Mouse (Mus musculus): ENCODE data around the gene Olfr870. TPM values are rescaled to one million over a fixed set of nuclear protein-coding genes. Genes with fewer than 3 reads are reported as not detected.
"Not testable (repeated sequence)": the region's sequence is repeated elsewhere in the genome, so short reads cannot be mapped to it uniquely, and the experiment has no call there.

Gene Olfr870
- not detected for polyA plus RNA-seq (2017; shearing (Covaris generic))

DNA sequence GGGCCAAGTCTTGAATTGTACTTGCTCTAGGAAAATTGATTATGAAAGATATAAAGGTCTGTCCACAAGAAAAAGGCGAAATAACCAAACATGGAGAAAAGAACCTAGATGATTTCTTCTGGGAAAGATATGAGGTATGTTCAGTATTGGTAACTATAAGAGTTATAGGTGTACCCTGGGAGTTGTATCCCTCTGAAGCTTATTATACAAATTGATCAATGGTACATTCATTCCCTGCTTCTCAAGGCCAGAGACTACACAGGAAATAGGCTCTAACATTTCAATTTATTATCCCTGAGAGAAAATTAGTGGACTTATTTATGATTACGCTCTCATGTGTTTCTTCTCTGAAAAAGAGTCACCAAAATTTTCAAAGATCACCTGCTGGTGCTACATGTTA, at the start of gene Olfr870:
Gene Olfr870 (minus strand): TSS at position 101 of the 400 bp plus-strand sequence.
- no peak for ATAC-seq

DNA sequence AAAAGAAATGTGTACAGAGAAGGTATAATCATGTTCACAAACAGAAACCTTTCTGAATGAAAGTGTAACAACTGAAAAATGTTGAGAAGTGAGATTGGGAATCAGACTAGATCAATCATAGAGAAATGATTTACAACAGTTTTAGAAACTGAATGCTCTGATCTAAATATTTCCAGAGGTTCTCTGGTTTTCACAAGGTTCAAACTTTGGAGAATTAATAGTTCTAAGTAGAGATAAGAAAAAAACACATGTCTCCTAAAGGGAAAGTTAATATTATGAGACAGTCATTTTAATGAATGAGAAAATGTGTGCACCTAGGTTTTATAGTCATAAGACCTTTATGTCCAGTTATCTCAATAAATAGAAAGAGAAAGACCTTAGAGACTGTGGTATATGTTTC, 38.0 kb upstream of the Olfr870 start, which contains the start of gene Olfr871:
Gene Olfr871 (plus strand): TSS at position 301 of the 400 bp plus-strand sequence.
- no peak for ATAC-seq

DNA sequence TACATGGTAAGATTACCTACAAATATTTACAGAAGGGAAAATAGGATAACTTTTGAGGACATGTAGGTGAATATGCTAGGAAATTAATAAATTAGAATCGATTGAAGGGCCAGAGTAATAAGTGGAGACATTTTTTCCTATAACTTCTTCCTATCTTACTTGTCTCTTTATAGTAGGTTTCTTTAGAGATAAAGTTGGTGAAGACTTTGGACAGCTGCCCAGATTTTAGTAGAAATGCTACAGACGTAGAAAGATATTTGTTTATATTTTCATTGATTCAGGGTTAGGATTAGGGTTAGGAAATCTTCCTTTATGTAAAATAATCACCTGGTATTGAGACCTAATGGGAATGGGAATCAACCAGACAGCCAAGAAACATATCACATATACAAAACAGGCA, 37.6 kb upstream of the Olfr870 start:
- ATAC-seq, result no peak

DNA sequence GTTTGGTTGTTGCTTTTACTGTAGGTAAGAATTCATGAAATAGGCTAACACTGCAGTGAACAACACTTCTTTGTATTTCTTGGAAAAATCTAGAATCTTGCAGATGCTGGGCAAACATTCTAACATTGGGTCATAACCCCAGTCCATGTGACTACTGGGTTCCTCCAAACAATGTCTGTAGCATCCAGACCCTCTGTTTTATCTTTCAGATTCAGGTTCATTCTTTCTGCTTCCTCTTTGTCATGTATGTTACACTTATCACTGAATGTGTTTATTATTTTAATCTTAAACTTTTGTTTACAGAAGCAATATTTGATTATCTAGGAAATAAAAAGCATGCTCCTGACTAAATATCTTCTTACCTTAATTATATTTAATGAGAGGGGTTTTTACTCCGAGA, 37.0 kb upstream of the Olfr870 start:
- ATAC-seq, result no peak

DNA sequence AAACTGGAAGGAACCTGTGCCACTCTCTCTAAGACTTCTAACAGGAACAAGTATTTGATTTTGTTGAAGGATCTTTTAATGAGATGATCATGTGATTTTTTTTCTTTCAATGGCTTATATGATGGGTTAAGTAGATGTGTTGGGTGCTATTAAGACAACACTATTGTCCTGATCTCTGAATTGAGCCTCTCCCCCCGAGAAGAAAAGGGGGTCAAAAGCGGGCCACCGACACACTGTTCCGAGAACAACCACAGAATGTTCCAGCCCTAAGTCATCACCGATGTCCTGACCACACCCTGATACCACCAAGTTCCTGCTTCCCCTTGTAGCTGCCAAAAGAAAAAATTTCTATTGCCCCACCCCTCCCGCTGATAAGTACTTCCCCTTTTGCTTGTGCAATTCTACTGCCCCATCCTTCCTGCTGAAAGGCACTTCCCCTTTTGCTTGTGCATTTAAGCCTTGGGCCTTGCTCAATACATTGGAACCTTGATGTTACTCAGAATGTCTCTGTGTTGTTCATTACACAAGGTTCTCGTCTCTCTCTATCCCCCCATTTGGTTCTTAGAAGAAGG, 29.6 kb upstream of the Olfr870 start:
- not testable (repeated sequence) for ATAC-seq

DNA sequence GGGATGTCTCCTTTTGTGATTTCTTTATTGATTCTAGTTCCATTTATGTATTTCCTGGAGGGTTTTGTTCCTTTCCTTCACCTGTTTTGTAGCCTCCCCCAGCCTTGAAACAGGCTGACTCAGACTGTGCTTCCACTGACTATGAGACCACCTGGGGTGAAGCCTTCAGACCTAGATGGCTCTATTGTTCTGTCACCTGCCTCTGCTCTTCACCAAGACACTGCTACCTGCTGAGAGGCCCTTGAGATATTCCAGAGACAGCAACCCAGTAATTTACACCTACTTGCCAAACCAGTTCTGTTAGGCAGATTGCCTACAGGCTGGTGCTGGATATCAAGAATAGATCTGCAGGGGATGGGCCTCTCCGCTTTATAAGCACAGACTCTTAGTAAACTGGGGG, 28.3 kb upstream of the Olfr870 start:
- no peak for ATAC-seq

DNA sequence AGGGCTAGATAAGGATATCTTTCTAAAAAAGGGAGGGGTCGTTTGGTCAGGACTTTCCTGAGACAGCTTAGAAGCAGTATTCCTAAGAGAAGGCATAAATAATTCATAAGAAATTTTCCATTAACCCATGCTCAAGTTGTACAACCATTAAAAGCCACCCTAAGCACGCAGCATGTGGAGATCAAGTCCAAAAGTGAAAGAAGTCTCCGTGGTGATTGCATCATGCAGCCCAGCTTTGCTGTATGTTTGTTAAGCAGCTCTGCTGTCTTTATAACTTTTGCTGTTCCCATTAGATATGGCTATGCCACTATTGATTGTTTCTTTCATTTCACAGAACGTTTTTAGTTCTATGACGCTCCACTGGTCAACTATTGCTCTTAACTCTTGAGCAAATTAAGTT, 5.6 kb upstream of the Olfr870 start:
- ATAC-seq, result no peak

DNA sequence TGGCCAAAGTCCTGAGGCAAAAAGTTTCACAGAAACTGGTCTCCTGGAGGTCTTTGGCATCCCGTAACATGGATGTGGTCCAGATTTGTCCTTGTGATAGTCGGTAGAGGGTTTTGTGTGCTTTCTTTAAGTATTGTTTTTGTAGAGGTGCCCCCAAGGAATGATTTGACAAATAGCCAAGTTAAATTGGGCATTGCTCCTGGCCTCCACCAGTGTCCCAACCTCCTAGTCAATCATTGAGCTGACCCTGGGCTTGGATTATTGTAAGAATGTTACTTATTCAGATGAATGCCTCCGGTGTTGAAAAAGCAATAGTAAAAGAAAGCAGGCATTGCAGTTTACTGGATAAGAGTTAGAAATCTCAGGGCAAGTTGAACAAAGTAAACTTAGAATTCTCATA, 24.2 kb downstream of the Olfr870 start:
- no peak for ATAC-seq

DNA sequence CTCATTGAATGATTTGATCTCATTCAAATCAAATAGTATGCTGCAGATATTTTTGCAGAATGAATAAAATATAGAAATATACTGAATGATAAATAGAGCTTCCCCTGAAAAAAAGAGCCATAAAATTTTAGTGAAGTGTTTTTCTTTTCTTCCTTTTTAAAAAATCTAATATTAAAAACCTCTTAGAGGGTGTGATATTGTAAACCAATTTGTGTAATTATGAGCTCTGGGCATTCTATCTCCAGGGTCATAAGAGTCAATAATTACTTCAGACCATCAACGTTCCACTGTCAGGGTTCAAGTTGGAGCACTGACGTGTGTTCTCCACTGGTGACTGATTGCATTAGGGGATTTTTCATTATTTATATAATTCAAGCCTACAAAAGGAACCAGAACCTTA, 45.1 kb downstream of the Olfr870 start, which contains the start of gene Olfr869:
Gene Olfr869 (plus strand): TSS at position 301 of the 400 bp plus-strand sequence.
- ATAC-seq, result no peak

Other genes starting within 250 kb of the Olfr870 start
- not detected for gene Olfr866, start 146.0 kb downstream of the Olfr870 start, polyA plus RNA-seq (2017; shearing (Covaris generic))
- gene Olfr867, start 116.5 kb downstream of the Olfr870 start, polyA plus RNA-seq (2017; shearing (Covaris generic)), result not detected
- gene Olfr868, start 75.4 kb downstream of the Olfr870 start, polyA plus RNA-seq (2017; shearing (Covaris generic)), result not detected
- gene Olfr869, start 45.0 kb downstream of the Olfr870 start, polyA plus RNA-seq (2017; shearing (Covaris generic)), result not detected
- not detected for gene Olfr871, start 38.1 kb upstream of the Olfr870 start, polyA plus RNA-seq (2017; shearing (Covaris generic))
- not detected for gene Olfr872, start 63.1 kb upstream of the Olfr870 start, polyA plus RNA-seq (2017; shearing (Covaris generic))
- not detected for gene Olfr39, start 108.3 kb upstream of the Olfr870 start, polyA plus RNA-seq (2017; shearing (Covaris generic))
- gene Olfr873, start 124.5 kb upstream of the Olfr870 start, polyA plus RNA-seq (2017; shearing (Covaris generic)), result not detected
- not detected for gene Olfr18, start 162.0 kb upstream of the Olfr870 start, polyA plus RNA-seq (2017; shearing (Covaris generic))
- 10 to 100 TPM; 27.0 to 37.1 TPM for gene Zfp560, start 211.1 kb upstream of the Olfr870 start, polyA plus RNA-seq (2017; shearing (Covaris generic))

Data from CD4-positive, CD25-positive, alpha-beta regulatory T cell, adult 4 months (primary cell).